Mouse (Mus musculus): ENCODE results near the gene Zfp462. TPM values are rescaled to one million over a fixed set of nuclear protein-coding genes. Genes with fewer than 3 reads are reported as not detected.

Zfp462 gene
- total and polyA plus RNA-seq, 3 experiments = not detected

DNA sequence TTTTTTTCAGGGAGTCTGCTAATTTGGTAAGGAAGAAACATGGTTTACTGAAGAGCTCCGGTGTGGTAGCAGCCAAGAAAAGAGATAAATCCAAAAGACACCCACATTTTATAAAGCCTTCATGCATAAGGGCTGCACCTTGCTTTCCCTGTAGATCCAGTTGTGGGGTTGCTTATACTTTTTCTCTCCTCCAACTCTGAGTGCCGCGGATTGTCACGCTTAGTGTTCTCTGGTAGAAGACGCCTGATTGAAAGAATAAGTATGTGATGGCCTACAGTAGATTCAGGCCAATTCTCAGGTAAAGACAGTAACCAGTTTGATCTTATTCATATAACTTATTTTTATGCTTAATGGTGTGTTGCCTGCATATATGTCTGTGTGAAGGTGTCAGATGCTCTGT is 54.7 kb downstream of the Zfp462 start:
- H3K9ac ChIP-seq (ENCODE audit: insufficient read depth, low read depth) = no peak overlapping the region
- TF ChIP-seq IRF4 (IDR thresholded peaks at IDR 0.05; ENCODE audit: low read depth, low read length) (no peak), MAFK (IDR thresholded peaks at IDR 0.05; ENCODE audit: insufficient replicate concordance, low read length) (no peak), ZKSCAN1 (IDR thresholded peaks at IDR 0.05; ENCODE audit: borderline replicate concordance, low read depth, low read length) (no peak), UBTF (IDR thresholded peaks at IDR 0.05; ENCODE audit: low read depth, low read length) (no peak), ZC3H11A (IDR thresholded peaks at IDR 0.05; ENCODE audit: low read depth, low read length) (no peak), NRF1 (IDR thresholded peaks at IDR 0.05; ENCODE audit: low read depth, low read length) (no peak), HCFC1 (IDR thresholded peaks at IDR 0.05; ENCODE audit: low read depth, low read length) (no peak), GABPA (IDR thresholded peaks at IDR 0.05; ENCODE audit: insufficient replicate concordance, low read depth, low read length) (no peak)
- in situ Hi-C loops (cut with MboI; ENCODE audit: low pct_ligation_motif_present, low pct_unique_long_range_greater_than_20kb, low sequenced_read_pairs) = no loop called here
- H3K27me3 ChIP-seq (replicated peaks) = no peaks in the 10 kb centered on the region
- dilution Hi-C loops (cut with MboI; ENCODE audit: extremely low pct_ligation_motif_present, extremely low pct_unique_long_range_greater_than_20kb, low sequenced_read_pairs) = no loop called here
- no peaks in the 10 kb centered on the region for H3K79me2 ChIP-seq (replicated peaks; ENCODE audit: control insufficient read depth, extremely low read depth, insufficient read depth, poor library complexity, severe bottlenecking)
- no peak overlapping the region for H3K4me3 ChIP-seq (replicated peaks in 1 of 3; ENCODE audit: low read depth in 2 of 3, low read length in 2 of 3, poor library complexity in 1 of 3)
- no peak overlapping the region for H3K27ac ChIP-seq (ENCODE audit: insufficient read depth, low read depth)
- H3K36me3 ChIP-seq (replicated peaks in 1 of 2; ENCODE audit: control insufficient read depth in 1 of 2, insufficient read depth in 1 of 2, low read length in 1 of 2) = no peaks in the 10 kb centered on the region
- no peaks in the 10 kb centered on the region for H3K4me1 ChIP-seq (ENCODE audit: control insufficient read depth in 1 of 2, insufficient read depth in 2 of 2)
- H3K4me2 ChIP-seq (ENCODE audit: insufficient read depth, low read depth, poor library complexity, severe bottlenecking) = no peak overlapping the region
- DNase-seq (ENCODE audit: extremely low read depth) = no peak
- no peaks in the 10 kb centered on the region for H3K9me3 ChIP-seq (replicated peaks; ENCODE audit: low read length)

DNA sequence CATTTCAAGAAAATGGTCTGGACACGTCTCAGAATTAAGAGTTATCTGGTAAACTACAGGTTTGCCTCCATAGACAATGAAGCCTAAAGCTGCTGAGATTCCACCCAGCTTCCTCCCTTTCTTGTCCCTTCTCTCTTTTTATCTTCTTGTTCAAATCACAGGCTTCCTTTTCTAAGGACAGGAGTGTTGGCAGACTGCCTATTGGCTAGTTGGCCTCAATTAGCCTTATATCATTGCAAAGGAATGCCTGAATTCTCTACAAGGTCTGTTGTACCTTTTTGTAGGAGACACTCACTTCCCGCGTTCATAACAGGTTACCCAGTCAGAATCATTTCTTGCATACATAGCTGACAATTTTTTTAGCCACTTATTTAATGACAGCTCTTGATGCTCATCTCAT is 56.5 kb downstream of the Zfp462 start:
- no peaks in the 10 kb centered on the region for H3K79me2 ChIP-seq (replicated peaks; ENCODE audit: control insufficient read depth, extremely low read depth, insufficient read depth, poor library complexity, severe bottlenecking)
- H3K36me3 ChIP-seq (replicated peaks in 1 of 2; ENCODE audit: control insufficient read depth in 1 of 2, insufficient read depth in 1 of 2, low read length in 1 of 2) = no peaks in the 10 kb centered on the region
- no peaks in the 10 kb centered on the region for H3K4me1 ChIP-seq (ENCODE audit: control insufficient read depth in 1 of 2, insufficient read depth in 2 of 2)
- no peak for DNase-seq (ENCODE audit: extremely low read depth)
- no peak overlapping the region for H3K4me3 ChIP-seq (replicated peaks in 1 of 3; ENCODE audit: low read depth in 2 of 3, low read length in 2 of 3, poor library complexity in 1 of 3)
- H3K9me3 ChIP-seq (replicated peaks; ENCODE audit: low read length) = peaks cover 3% of the 10 kb centered on the region
- in situ Hi-C loops (cut with MboI; ENCODE audit: low pct_ligation_motif_present, low pct_unique_long_range_greater_than_20kb, low sequenced_read_pairs) = no loop called here
- TF ChIP-seq RCOR1 (conservative IDR thresholded peaks at IDR 0.05; ENCODE audit: low read depth, low read length) = no peak
- TF ChIP-seq MAX (IDR thresholded peaks at IDR 0.05; ENCODE audit: low read length) = no peak
- TF ChIP-seq MEF2A (IDR thresholded peaks at IDR 0.05; ENCODE audit: borderline replicate concordance, low read depth, low read length) = no peak
- TF ChIP-seq JUN (IDR thresholded peaks at IDR 0.05; ENCODE audit: insufficient read depth, low read depth, low read length) = no peak
- no peak for TF ChIP-seq ZNF384 (IDR thresholded peaks at IDR 0.05; ENCODE audit: low read depth, low read length)
- TF ChIP-seq SIN3A (IDR thresholded peaks at IDR 0.05; ENCODE audit: low read length) = no peak
- TF ChIP-seq GABPA (IDR thresholded peaks at IDR 0.05; ENCODE audit: insufficient replicate concordance, low read depth, low read length) = no peak
- TF ChIP-seq POLR2AphosphoS2 (IDR thresholded peaks at IDR 0.05; ENCODE audit: low read depth, low read length) = no peak
- TF ChIP-seq PAX5 (IDR thresholded peaks at IDR 0.05; ENCODE audit: low read length) = no peak
- TF ChIP-seq KAT2A (IDR thresholded peaks at IDR 0.05; ENCODE audit: insufficient replicate concordance, low read length) = no peak
- no peak for TF ChIP-seq TCF12 (IDR thresholded peaks at IDR 0.05; ENCODE audit: low read depth, low read length)
- no peak for TF ChIP-seq EP300 (IDR thresholded peaks at IDR 0.05; ENCODE audit: low read length)
- no peak for TF ChIP-seq CTCF (conservative IDR thresholded peaks at IDR 0.05 in 1 of 2, IDR thresholded peaks at IDR 0.05 in 1 of 2; ENCODE audit: low read depth in 2 of 2, low read length in 2 of 2)
- no peak for TF ChIP-seq USF2 (conservative IDR thresholded peaks at IDR 0.05; ENCODE audit: low read depth, low read length)
- no peak for TF ChIP-seq POLR2A (IDR thresholded peaks at IDR 0.05; ENCODE audit: low read depth, low read length)
- H3K4me2 ChIP-seq (ENCODE audit: insufficient read depth, low read depth, poor library complexity, severe bottlenecking) = no peak overlapping the region
- dilution Hi-C loops (cut with MboI; ENCODE audit: extremely low pct_ligation_motif_present, extremely low pct_unique_long_range_greater_than_20kb, low sequenced_read_pairs) = no loop called here
- no peaks in the 10 kb centered on the region for H3K27me3 ChIP-seq (replicated peaks)
- H3K9ac ChIP-seq (ENCODE audit: insufficient read depth, low read depth) = no peak overlapping the region
- no peak overlapping the region for H3K27ac ChIP-seq (ENCODE audit: insufficient read depth, low read depth)
